Mouse (Mus musculus) frontal cortex, postnatal 36 days (tissue): ENCODE data around the gene Sf3b3.

Source experiments
- DNase-seq, 2 experiments: peaks; one replicate each; pipeline ENCODE4 v3.0.0; 2022; ENCODE audit warnings: low spot score in 2 of 2

The Sf3b3 gene

GRCm38 (mm10) chr8:110775721-110776120 lies 70.9 kb downstream of the Sf3b3 start:
- no peak for DNase-seq

- DNase-seq = no peak
These were observed 71.3 kb downstream of the Sf3b3 start for GRCm38 (mm10) chr8:110775316-110775715.

GRCm38 (mm10) chr8:110774725-110775124 lies 71.9 kb downstream of the Sf3b3 start:
- DNase-seq = no peak

GRCm38 (mm10) chr8:110774047-110774446 lies 72.5 kb downstream of the Sf3b3 start:
- DNase-seq = no peak

- peak in 1 of 2 experiments; percentile 67 for DNase-seq
These were observed 74.1 kb downstream of the Sf3b3 start for GRCm38 (mm10) chr8:110772452-110772851.

- DNase-seq = no peak
These were observed 79.3 kb downstream of the Sf3b3 start for GRCm38 (mm10) chr8:110767261-110767660.

GRCm38 (mm10) chr8:110764671-110765070 lies 81.9 kb downstream of the Sf3b3 start:
- DNase-seq = no peak

- DNase-seq = no peak
These were observed 84.6 kb downstream of the Sf3b3 start for GRCm38 (mm10) chr8:110761988-110762387.

GRCm38 (mm10) chr8:110761185-110761584 lies 85.4 kb downstream of the Sf3b3 start:
- DNase-seq = no peak

GRCm38 (mm10) chr8:110760280-110760940 lies 86.2 kb downstream of the Sf3b3 start:
- DNase-seq = no peak
